ENCODE assay signal across 8 mouse cellular contexts in the genomic region with DNA sequence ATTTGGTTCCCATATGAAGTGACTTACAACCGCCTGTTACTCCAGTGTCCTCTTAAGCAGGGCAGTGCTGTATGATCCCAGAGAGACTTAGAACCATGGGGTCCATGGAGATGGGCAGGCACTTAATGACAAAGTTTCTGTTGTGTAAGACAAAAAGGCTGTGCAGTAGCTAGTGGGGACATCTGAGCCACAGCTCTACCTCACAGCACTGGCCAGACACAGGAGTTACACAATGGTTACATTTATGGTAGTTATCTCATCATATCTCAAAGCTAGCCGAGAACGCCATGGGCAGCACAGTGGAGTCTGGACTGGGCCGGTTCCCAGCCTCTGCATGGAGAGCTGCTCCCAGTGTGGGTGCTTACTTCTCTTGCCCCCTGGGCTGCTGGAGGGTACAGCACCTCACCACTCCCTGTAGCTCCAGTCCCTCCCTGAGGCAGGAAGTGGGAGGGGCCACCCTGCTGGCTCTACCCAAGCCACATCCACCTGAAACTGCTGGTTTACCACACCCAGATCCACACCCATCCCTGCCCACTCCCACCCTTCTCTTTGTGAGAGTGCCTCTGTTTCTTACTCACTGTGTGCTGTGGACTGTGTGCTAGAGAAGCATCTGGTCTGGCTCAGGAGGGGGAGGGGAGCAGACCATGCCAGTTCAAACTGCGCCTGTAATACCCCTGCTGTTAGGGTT. TPM values are rescaled to one million over a fixed set of nuclear protein-coding genes. Genes with fewer than 3 reads are reported as not detected.
DNase-seq lines count a peak whose midpoint lies in the region; ATAC-seq and TF ChIP-seq lines count a peak whose summit lies in the region.
"Had no signal": no experiment of that assay in that cellular context is flagged by ENCODE, and none has a peak within 500 bp of the region (broad histone marks: within the 10 kb centered on the region; RNA-seq: fewer than 3 reads in every experiment).

No protein-coding gene starts in this region.

- H3K4me1 ChIP-seq in embryonic fibroblast, embryonic 13.5 days (ENCODE audit: control insufficient read depth, insufficient read depth, low read length): peaks cover 13% of the 10 kb centered on the region
- peaks cover 16% of the 10 kb centered on the region for H3K4me1 ChIP-seq in limb, embryonic 15.5 days

- 0 out of 2 replicates have a peak, but pooled peaks have one; percentile 30 for ATAC-seq in limb, embryonic 15.5 days (ENCODE audit: insufficient number of reproducible peaks, low FRiP score, low TSS enrichment, low read depth)

- TF ChIP-seq CTCF in embryonic fibroblast, embryonic 13.5 days (IDR thresholded peaks at IDR 0.05; ENCODE audit: borderline replicate concordance, insufficient read depth, low read length): no peak

- WGBS in limb, embryonic 15.5 days: 70% methylated on average over 5 of the region's 5 CpGs

- no peak overlapping the region for H3K9ac ChIP-seq in limb, embryonic 15.5 days

- H3K27ac ChIP-seq in embryonic fibroblast, embryonic 13.5 days (ENCODE audit: insufficient read depth, low read length): peak overlapping the region; percentile 30
- H3K27ac ChIP-seq in limb, embryonic 15.5 days: peak overlapping the region; percentile 38

- H3K4me2 ChIP-seq in limb, embryonic 15.5 days: no peak overlapping the region

- no peaks in the 10 kb centered on the region for H3K9me3 ChIP-seq in limb, embryonic 15.5 days

- DNase-seq in urinary bladder, postnatal 36 days (ENCODE audit: low spot score in 2 of 2): peak; percentile 69 to 72
- DNase-seq in urinary bladder, postnatal 25 days (ENCODE audit: low spot score): no peak
- DNase-seq in spleen, adult 12 weeks (ENCODE audit: low spot score): peak; percentile 43
- no peak for DNase-seq in adipocyte (ENCODE audit: low spot score)
- DNase-seq in left cerebral cortex, postnatal 36 days (ENCODE audit: low spot score in 2 of 2): no peak

- no peak for TF ChIP-seq POLR2A in embryonic fibroblast, embryonic 13.5 days (IDR thresholded peaks at IDR 0.05; ENCODE audit: low read depth, low read length)

- peaks cover 45% of the 10 kb centered on the region for H3K36me3 ChIP-seq in limb, embryonic 15.5 days

- intact Hi-C loops in left cerebral cortex, postnatal 36 days (cut with DNase I): no loop called here

- no peaks in the 10 kb centered on the region for H3K27me3 ChIP-seq in limb, embryonic 15.5 days

- H3K4me3 ChIP-seq in embryonic fibroblast, embryonic 13.5 days (ENCODE audit: insufficient read depth, low read length): no peak overlapping the region
- no peak overlapping the region for H3K4me3 ChIP-seq in limb, embryonic 15.5 days

RNA-seq across cellular contexts. Expression of a gene that starts 11.2 kb away (rescaled TPM):
- 2.3 and 5.8 TPM in 2 replicates for polyA plus RNA-seq in embryonic fibroblast, embryonic 13.5 days (2011; ENCODE audit: insufficient read length, low read depth, missing spikeins)
- 0.10 and 0.11 TPM in 2 replicates for polyA plus RNA-seq in limb, embryonic 15.5 days (2015; fragmentation: Nextera tagmentation; extraction: Ambion mirVana)
- 10 to 100 TPM in 1 of 2 experiments, 1 to 10 TPM in 1; 7.8 to 13.6 TPM for total RNA-seq in left cerebral cortex, postnatal 36 days (2021)

RNA-seq across cellular contexts. Expression of a gene that starts 14.0 kb away (rescaled TPM):
- 40.7 and 41.7 TPM in 2 replicates for polyA plus RNA-seq in embryonic fibroblast, embryonic 13.5 days (2011; ENCODE audit: insufficient read length, low read depth, missing spikeins)
- polyA plus RNA-seq in limb, embryonic 15.5 days (2015; fragmentation: Nextera tagmentation; extraction: Ambion mirVana): 40.6 and 42.5 TPM in 2 replicates
- total RNA-seq in left cerebral cortex, postnatal 36 days (2021): 10 to 100 TPM; 59.6 to 62.3 TPM

RNA-seq across cellular contexts. Expression of a gene that starts 14.4 kb away (rescaled TPM):
- polyA plus RNA-seq in embryonic fibroblast, embryonic 13.5 days (2011; ENCODE audit: insufficient read length, low read depth, missing spikeins): 81.8 and 101 TPM in 2 replicates
- polyA plus RNA-seq in limb, embryonic 15.5 days (2015; fragmentation: Nextera tagmentation; extraction: Ambion mirVana): 5.9 and 6.8 TPM in 2 replicates
- 10 to 100 TPM; 13.8 to 26.5 TPM for total RNA-seq in left cerebral cortex, postnatal 36 days (2021)

RNA-seq across cellular contexts. Expression of a gene that starts 29.3 kb away (rescaled TPM):
- polyA plus RNA-seq in embryonic fibroblast, embryonic 13.5 days (2011; ENCODE audit: insufficient read length, low read depth, missing spikeins): 37.7 and 57.8 TPM in 2 replicates
- not detected in 2 replicates for polyA plus RNA-seq in limb, embryonic 15.5 days (2015; fragmentation: Nextera tagmentation; extraction: Ambion mirVana)
- not detected for total RNA-seq in left cerebral cortex, postnatal 36 days (2021)
- polyA plus RNA-seq: gonadal fat pad, adult 2 months had no signal

RNA-seq across cellular contexts. Expression of a gene that starts 34.6 kb away (rescaled TPM):
- polyA plus RNA-seq in embryonic fibroblast, embryonic 13.5 days (2011; ENCODE audit: insufficient read length, low read depth, missing spikeins): 20.0 and 20.7 TPM in 2 replicates
- polyA plus RNA-seq in limb, embryonic 15.5 days (2015; fragmentation: Nextera tagmentation; extraction: Ambion mirVana): 31.5 and 33.4 TPM in 2 replicates
- 10 to 100 TPM; 22.3 to 28.8 TPM for total RNA-seq in left cerebral cortex, postnatal 36 days (2021)

Comparison
In these comparisons a context has a peak if more than half of its experiments do, and no peak if none do; other contexts are left out.
1. DNase-seq: peak in urinary bladder, postnatal 36 days (2 of 2) and spleen, adult 12 weeks (single experiment); none in urinary bladder, postnatal 25 days (single experiment), adipocyte (single experiment) and left cerebral cortex, postnatal 36 days (0 of 2).
2. RNA of a gene that starts 14.4 kb away (polyA plus RNA-seq): 81.8 to 101 TPM in embryonic fibroblast, embryonic 13.5 days; 5.9 to 6.8 TPM in limb, embryonic 15.5 days; every median in the first group is over 10 times any median in the second.